Mouse (Mus musculus) liver, embryonic 11.5 days (tissue): ENCODE data around the gene Lgals4. TPM values are rescaled to one million over a fixed set of nuclear protein-coding genes. Genes with fewer than 3 reads are reported as not detected.
"Not testable (repeated sequence)": the region's sequence is repeated elsewhere in the genome, so short reads cannot be mapped to it uniquely, and the experiment has no call there.

ENCODE experiments used
- ATAC-seq: fragments of 200-750 bp; cut with Nextera tagmentation; replicated peaks from 2 replicates; pipeline ENCODE4 v1.8.0; 2017; ENCODE audit warnings: moderate number of reproducible peaks, mild to moderate bottlenecking, moderate TSS enrichment, moderate library complexity; ENCODE audit not compliant: low FRiP score
- DNase-seq: peaks from one replicate; pipeline ENCODE4 v3.0.0-alpha.2; 2017; ENCODE audit warnings: low spot score
- H3K27ac ChIP-seq: fragments of 300-500 bp; sonication (generic); 2 replicates; pipeline ENCODE4 v1.5.1; 2014; ENCODE audit warnings: mild to moderate bottlenecking, low read depth, low read length, control low read depth
- H3K27me3 ChIP-seq: fragments of 300-500 bp; sonication (generic); replicated peaks from 2 replicates; pipeline ENCODE4 v1.6.1; 2014; ENCODE audit warnings: low read length, mixed read lengths; ENCODE audit not compliant: control insufficient read depth, insufficient read depth
- H3K36me3 ChIP-seq: fragments of 300-500 bp; sonication (generic); 2 replicates; pipeline ENCODE4 v1.6.1; 2014; ENCODE audit warnings: mild to moderate bottlenecking, low read length, moderate library complexity, mixed read lengths; ENCODE audit not compliant: control insufficient read depth, insufficient read depth
- H3K4me1 ChIP-seq: fragments of 300-500 bp; sonication (generic); replicated peaks from 2 replicates; pipeline ENCODE4 v1.6.1; 2014; ENCODE audit warnings: low read length, mixed read lengths; ENCODE audit not compliant: control insufficient read depth, insufficient read depth
- H3K4me2 ChIP-seq: fragments of 300-500 bp; sonication (generic); 2 replicates; pipeline ENCODE4 v1.6.1; 2014; ENCODE audit warnings: mild to moderate bottlenecking, control low read depth, moderate library complexity
- H3K4me3 ChIP-seq: fragments of 300-500 bp; sonication (generic); 2 replicates; pipeline ENCODE4 v1.5.1; 2014; ENCODE audit warnings: low read depth, low read length, control low read depth
- H3K9ac ChIP-seq: fragments of 300-500 bp; sonication (generic); 2 replicates; pipeline ENCODE4 v1.6.1; 2014; ENCODE audit warnings: low read depth, low read length, control low read depth
- H3K9me3 ChIP-seq: fragments of 300-500 bp; sonication (generic); 2 replicates; pipeline ENCODE4 v1.6.1; 2016; ENCODE audit warnings: low read length, inconsistent platforms, mixed read lengths; ENCODE audit not compliant: control insufficient read depth
- WGBS: fragments of 180-500 bp; shearing (Covaris S2); extraction: QIAGEN DNeasy Blood & Tissue Kit; methylation state at CpG from one replicate; pipeline ENCODE4 v1.1.7; 2014; 5-methylcytosine and 5-hydroxymethylcytosine counted together
- polyA plus RNA-seq: library from polyadenylated mRNA; unstranded; fragments of >200 nt; fragmentation: Nextera tagmentation; extraction: Ambion mirVana; gene quantifications from 2 replicates; pipeline ENCODE4 v1.2.1, GENCODE M21; 2014

The Lgals4 gene
- polyA plus RNA-seq, 1 experiment from 2014 or later = 5.1 TPM

DNA sequence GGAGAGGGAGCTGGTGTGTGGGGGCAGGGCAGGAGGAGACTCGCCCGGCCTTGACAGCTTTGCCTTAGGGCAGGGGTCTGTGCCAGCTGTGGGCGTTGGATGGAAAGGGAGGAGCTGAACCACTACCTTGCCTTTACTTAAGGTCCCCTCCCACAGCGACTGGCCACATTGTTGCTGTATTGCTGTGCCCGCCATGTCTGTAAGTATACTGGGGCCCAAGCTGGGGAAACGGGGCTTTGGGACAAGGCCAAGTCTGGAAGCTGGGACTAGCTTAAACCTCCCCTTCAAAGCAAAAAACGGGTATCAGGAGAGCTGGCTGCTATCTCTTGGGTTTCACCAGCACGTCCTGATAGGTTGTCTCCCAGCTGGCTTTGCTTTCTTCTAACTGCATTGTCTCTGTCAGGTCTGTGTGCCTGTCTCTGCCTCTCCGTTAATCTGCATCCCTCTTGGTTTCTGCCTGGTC is 30.7 kb downstream of the Lgals4 start:
- peaks cover 15% of the 10 kb centered on the region for H3K4me1 ChIP-seq
- DNase-seq (no peak), ATAC-seq (no peak)
- no peaks in the 10 kb centered on the region for H3K9me3 ChIP-seq
- H3K4me2 ChIP-seq = no peak overlapping the region
- H3K27ac ChIP-seq = no peak overlapping the region
- 0 out of 2 replicates have a peak overlapping the region, but pooled peaks have one; percentile 20 for H3K9ac ChIP-seq
- no peaks in the 10 kb centered on the region for H3K27me3 ChIP-seq
- WGBS = 54% methylated on average over 9 of the region's 9 CpGs
- no peak overlapping the region for H3K4me3 ChIP-seq
- no peaks in the 10 kb centered on the region for H3K36me3 ChIP-seq

- WGBS = 36% methylated on average over 33 of the region's 33 CpGs
- H3K27me3 ChIP-seq = no peaks in the 10 kb centered on the region
- H3K27ac ChIP-seq = peak overlapping the region; percentile 63; the same call in 1 of the 2 replicates
- DNase-seq (peak; percentile 91), ATAC-seq (peak; percentile 84)
- H3K36me3 ChIP-seq = no peaks in the 10 kb centered on the region
- H3K9me3 ChIP-seq = no peaks in the 10 kb centered on the region
- peak overlapping the region; percentile 10; the same call in 1 of the 2 replicates for H3K4me3 ChIP-seq
- H3K4me1 ChIP-seq = peaks cover 15% of the 10 kb centered on the region
- H3K4me2 ChIP-seq = peak overlapping the region; percentile 52
- H3K9ac ChIP-seq = peak overlapping the region; percentile 23
These were observed 32.0 kb downstream of the Lgals4 start for GRCm38 (mm10) chr7:28865481-28866300.

DNA sequence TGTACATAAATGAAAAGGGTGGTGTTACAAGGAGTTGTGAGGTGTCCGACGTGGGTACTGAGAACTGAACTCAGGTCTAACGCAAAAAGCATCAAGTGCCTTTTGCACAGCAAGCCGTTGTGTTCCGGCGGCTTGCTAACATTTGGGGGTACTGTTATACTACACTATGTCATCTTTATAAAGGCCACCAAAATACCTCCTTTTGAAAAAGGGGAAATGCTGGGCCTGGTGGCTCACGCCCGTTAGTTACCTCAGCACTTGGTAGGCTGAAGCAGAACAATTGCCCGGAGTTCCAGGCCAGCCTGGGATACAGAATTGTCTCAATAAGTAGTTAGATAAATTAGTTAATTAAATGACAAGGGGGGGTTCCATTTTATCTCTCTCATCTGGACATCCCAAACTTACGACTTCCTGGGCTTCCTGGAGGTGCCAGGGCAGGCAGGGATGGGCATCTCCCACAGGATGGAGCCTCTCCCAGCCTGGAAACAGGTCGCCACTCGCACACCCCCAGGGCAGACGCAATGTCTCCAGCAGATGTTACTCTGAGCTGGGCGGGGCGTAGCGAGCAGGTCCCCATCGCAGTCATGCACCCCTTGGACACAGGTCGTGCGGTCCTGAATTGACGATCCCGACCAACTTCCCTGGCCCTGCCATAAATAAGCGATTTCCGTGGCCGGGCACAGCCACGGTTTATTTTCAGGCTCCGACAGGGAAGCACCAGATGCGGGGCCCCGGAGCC is 33.3 kb downstream of the Lgals4 start:
- H3K9me3 ChIP-seq = no peaks in the 10 kb centered on the region
- peak; percentile 23; the same call in 1 of the 2 replicates for ATAC-seq
- 86% methylated on average over 28 of the region's 28 CpGs for WGBS
- H3K36me3 ChIP-seq = no peaks in the 10 kb centered on the region
- H3K9ac ChIP-seq = no peak overlapping the region
- no peaks in the 10 kb centered on the region for H3K27me3 ChIP-seq
- H3K4me3 ChIP-seq = no peak overlapping the region
- H3K27ac ChIP-seq = peak overlapping the region; percentile 38; the same call in 1 of the 2 replicates
- H3K4me2 ChIP-seq = peak overlapping the region; percentile 58
- H3K4me1 ChIP-seq = peaks cover 15% of the 10 kb centered on the region
- DNase-seq = no peak

DNA sequence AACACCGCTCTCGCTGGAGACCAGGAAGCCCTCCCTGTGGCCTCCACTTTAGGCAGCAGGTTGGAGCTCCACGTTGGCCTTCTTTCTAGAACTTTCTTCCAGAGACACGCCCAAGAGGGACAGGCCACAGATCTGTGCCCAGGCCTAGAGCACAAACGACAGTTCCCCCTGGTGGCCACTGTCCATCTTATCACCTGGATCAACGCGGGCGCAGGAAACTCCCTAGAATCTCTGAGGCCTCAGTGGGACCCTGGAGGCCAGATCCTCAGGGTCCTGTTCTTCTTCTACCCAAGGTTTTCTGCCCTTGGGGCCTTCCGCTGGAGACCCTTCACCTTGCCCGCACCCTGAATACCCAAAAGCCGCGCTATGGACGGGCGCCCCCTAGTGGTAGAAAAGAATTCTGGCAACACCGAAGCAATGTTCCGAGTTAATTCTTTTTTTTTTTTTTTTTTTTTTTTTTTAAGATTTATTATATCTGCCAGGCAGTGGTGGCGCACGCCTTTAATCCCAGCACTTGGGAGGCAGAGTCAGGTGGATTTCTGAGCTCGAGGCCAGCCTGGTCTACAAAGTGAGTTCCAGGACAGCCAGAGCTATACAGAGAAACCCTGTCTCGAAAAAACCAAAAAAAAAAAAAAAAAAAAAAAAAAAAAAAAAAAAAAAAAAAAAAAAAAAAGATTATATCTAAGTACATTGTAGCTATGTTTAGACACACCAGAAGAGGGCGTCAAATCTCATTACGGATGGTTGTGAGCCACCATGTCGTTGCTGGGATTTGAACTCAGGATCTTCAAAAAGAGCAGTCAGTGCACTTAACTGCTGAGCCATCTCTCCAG is 34.1 kb downstream of the Lgals4 start:
- Histone ChIP-seq H3K4me2 (peak overlapping the region; percentile 58), H3K4me3 (0 out of 2 replicates have a peak overlapping the region, but pooled peaks have one; percentile 14), H3K9ac (0 out of 2 replicates have a peak overlapping the region, but pooled peaks have one; percentile 46), H3K27ac (peak overlapping the region; percentile 19; the same call in 1 of the 2 replicates), H3K4me1 (peaks cover 15% of the 10 kb centered on the region)
- H3K27me3 ChIP-seq, H3K9me3 ChIP-seq, H3K36me3 ChIP-seq: not testable (repeated sequence)
- peak; percentile 80 for DNase-seq
- ATAC-seq = peak; percentile 35; the same call in 1 of the 2 replicates
- 23% methylated on average over 23 of the region's 23 CpGs for WGBS

DNA sequence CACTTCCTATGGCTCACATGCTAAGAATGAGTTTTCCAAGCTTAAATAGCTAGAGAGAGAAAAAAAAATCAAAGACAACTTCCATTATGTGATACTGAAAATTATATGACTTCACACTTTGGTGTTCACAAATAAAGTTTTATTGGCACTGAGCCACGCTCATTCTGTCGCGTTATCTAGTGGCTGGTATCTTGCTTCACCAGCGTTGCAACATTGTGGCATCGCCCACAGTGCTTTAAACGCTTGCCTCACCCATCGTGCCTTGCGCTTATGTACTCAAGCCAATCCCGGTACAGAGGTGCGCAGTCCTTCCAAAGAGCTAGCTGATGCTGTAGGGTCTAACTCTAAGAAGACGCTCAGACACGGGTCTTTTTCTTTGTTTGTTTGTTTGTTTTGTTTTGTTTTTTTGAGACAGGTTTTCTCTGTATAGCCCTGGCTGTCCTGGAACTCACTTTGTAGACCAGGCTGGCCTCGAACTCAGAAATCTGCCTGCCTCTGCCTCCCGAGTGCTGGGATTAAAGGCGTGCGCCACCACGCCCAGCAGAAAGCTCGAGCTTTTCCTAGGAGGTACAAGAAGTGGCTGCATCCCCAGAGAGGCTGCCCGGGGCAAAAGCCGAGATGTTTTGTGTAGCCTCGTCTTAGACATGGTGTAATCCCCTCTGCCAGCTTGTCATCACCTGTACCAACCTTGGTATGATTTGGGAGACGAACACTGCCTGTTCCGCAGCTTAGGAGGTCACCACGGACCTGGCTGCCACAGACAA is 37.4 kb downstream of the Lgals4 start:
- Histone ChIP-seq H3K36me3 (no peaks in the 10 kb centered on the region), H3K4me3 (no peak overlapping the region), H3K4me1 (peaks cover 7% of the 10 kb centered on the region), H3K27me3 (no peaks in the 10 kb centered on the region), H3K9ac (no peak overlapping the region), H3K9me3 (no peaks in the 10 kb centered on the region), H3K4me2 (no peak overlapping the region), H3K27ac (no peak overlapping the region)
- no peak for DNase-seq
- WGBS = 83% methylated on average over 24 of the region's 24 CpGs
- no peak for ATAC-seq

- H3K4me1 ChIP-seq = peaks cover 8% of the 10 kb centered on the region; the same call in 1 of the 2 replicates
- DNase-seq (no peak), ATAC-seq (no peak)
- 70% methylated on average over 2 of the region's 2 CpGs for WGBS
- H3K27ac ChIP-seq = no peak overlapping the region
- no peak overlapping the region for H3K4me2 ChIP-seq
- H3K36me3 ChIP-seq = no peaks in the 10 kb centered on the region
- H3K9ac ChIP-seq = no peak overlapping the region
- H3K9me3 ChIP-seq = no peaks in the 10 kb centered on the region
- no peak overlapping the region for H3K4me3 ChIP-seq
- no peaks in the 10 kb centered on the region for H3K27me3 ChIP-seq
These were observed 40.9 kb downstream of the Lgals4 start for GRCm38 (mm10) chr7:28874565-28874964.

DNA sequence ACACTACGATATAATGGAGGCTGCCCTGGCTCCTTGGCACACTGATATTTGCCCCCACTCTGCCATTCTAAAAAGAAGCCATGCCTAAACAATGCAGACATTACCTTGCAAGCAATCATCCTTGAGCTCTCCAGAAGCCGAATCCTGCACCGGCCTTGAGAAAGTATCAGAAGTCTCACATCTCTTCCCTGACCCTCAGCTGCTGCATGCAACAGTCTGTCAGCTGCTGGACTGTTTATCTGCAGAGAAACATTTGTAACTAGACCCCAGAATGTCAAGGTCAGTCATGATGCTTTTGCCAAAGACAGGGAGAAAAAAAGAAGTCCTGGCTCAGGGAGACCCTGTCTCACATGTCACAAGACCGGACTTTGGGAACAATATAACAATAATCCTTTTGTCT is 42.4 kb downstream of the Lgals4 start:
- Histone ChIP-seq H3K9ac (no peak overlapping the region), H3K27me3 (no peaks in the 10 kb centered on the region), H3K27ac (no peak overlapping the region), H3K36me3 (no peaks in the 10 kb centered on the region), H3K4me1 (peaks cover 9% of the 10 kb centered on the region; the same call in 1 of the 2 replicates), H3K4me2 (no peak overlapping the region), H3K4me3 (no peak overlapping the region), H3K9me3 (no peaks in the 10 kb centered on the region)
- WGBS = 76% methylated on average over 4 of the region's 4 CpGs
- ATAC-seq (no peak), DNase-seq (no peak)
